Mouse (Mus musculus) forebrain, postnatal 0 days (tissue): Measurements from ENCODE around the gene Znhit1. TPM values are rescaled to one million over a fixed set of nuclear protein-coding genes. Genes with fewer than 3 reads are reported as not detected.

Experiments used
- ATAC-seq: fragments of 200-750 bp; cut with Nextera tagmentation; 2 replicates; pipeline ENCODE4 v1.8.0; 2017; ENCODE audit warnings: mild to moderate bottlenecking, moderate library complexity
- DNase-seq: peaks from one replicate; pipeline ENCODE4 v3.0.0-alpha.2; 2015
- H3K27ac ChIP-seq: fragments of 300-500 bp; sonication (generic); 2 replicates; pipeline ENCODE4 v1.5.1; 2014; ENCODE audit warnings: low read depth, mild to moderate bottlenecking, antibody characterized with exemption, low read length, moderate library complexity, mixed read lengths
- H3K27me3 ChIP-seq: fragments of 300-500 bp; sonication (generic); 2 replicates; pipeline ENCODE4 v1.6.1; 2014; ENCODE audit warnings: mild to moderate bottlenecking, low read length, mixed read lengths; ENCODE audit not compliant: insufficient read depth
- H3K36me3 ChIP-seq: fragments of 300-500 bp; sonication (generic); 2 replicates; pipeline ENCODE4 v1.6.1; 2014; ENCODE audit warnings: mild to moderate bottlenecking, moderate library complexity; ENCODE audit not compliant: insufficient read depth
- H3K4me1 ChIP-seq: fragments of 300-500 bp; sonication (generic); 2 replicates; pipeline ENCODE4 v1.6.1; 2014; ENCODE audit warnings: antibody characterized with exemption; ENCODE audit not compliant: insufficient read depth
- H3K4me2 ChIP-seq: fragments of 300-500 bp; sonication (generic); 2 replicates; pipeline ENCODE4 v1.6.1; 2014; ENCODE audit warnings: low read depth, mild to moderate bottlenecking, moderate library complexity
- H3K4me3 ChIP-seq: fragments of 300-500 bp; sonication (generic); 2 replicates; pipeline ENCODE4 v1.5.1; 2014; ENCODE audit warnings: low read depth, low read length, mixed read lengths
- H3K9ac ChIP-seq: fragments of 300-500 bp; sonication (generic); 2 replicates; pipeline ENCODE4 v1.6.1; 2014; ENCODE audit warnings: mild to moderate bottlenecking
- H3K9me3 ChIP-seq: fragments of 300-500 bp; sonication (generic); 2 replicates; pipeline ENCODE4 v1.6.1; 2016; ENCODE audit warnings: low read length
- CTCF ChIP-seq: sonication (generic); IDR thresholded peaks from 2 replicates; pipeline ENCODE4 v1.5.1; 2016; ENCODE audit warnings: antibody characterized with exemption, control low read depth, low read depth
- WGBS: fragments of 180-500 bp; shearing (Covaris S2); extraction: QIAGEN DNeasy Blood & Tissue Kit; methylation state at CpG from one replicate; pipeline ENCODE4 v1.1.7; 2014; 5-methylcytosine and 5-hydroxymethylcytosine counted together
- polyA plus RNA-seq: library from polyadenylated mRNA; unstranded; fragments of >200 nt; fragmentation: Nextera tagmentation; extraction: Ambion mirVana; gene quantifications from 2 replicates; pipeline ENCODE4 v1.2.1, GENCODE M21; 2015
- total RNA-seq: library from RNA; depleted of rRNA; stranded (reverse); fragments of >200 nt; gene quantifications from 2 replicates; pipeline ENCODE4 v1.2.3, GENCODE M21; 2014

Gene Znhit1
- total and polyA plus RNA-seq, 2 experiments from 2014 or later: 66.1 to 176 TPM

DNA sequence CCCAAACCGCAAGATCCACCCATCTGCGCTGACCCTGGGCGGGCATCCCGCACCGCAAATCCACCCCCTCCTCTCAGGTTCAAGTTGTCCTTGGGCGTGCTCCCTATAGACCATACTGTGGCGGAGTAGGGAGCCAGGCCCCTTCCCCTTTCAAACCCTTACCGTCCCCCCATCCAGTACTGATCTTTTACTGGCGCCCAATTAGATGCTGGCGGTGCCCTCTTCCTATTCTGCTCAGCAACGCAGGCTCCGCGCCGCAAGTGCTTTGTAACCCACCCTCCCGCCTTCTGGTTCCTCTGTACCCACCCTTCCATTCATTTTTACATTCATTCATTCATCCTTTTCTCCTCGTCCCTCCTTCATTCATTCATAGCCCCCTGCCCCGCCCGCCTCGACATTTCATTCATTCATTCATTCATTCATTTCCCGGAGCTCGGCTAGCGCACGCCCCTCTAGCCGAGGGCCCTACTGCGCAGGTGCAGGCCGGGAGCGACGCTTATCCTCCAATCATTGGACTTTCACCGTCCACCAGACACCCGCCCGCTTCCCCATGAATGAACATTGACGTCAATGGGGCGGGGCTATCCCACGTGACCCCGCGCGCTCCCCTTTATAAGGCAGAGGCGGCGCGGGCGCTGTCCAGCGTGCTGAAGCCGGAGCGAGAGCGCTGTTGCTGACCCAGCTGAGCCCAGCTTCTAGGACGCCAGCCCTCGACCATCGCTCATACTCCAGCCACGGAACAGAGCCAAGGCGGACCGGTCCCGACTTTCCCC is 42.0 kb upstream of the Znhit1 start:
- 3% methylated on average over 52 of the region's 52 CpGs for WGBS
- DNase-seq (peak; percentile 98), ATAC-seq (peak; percentile 88)
- H3K4me1 ChIP-seq: no peaks in the 10 kb centered on the region; the same call in 1 of the 2 replicates
- H3K36me3 ChIP-seq: no peaks in the 10 kb centered on the region
- peaks cover 36% of the 10 kb centered on the region for H3K27me3 ChIP-seq
- H3K9ac ChIP-seq: peak overlapping the region; percentile 60
- H3K9me3 ChIP-seq: no peaks in the 10 kb centered on the region
- H3K4me3 ChIP-seq: peak overlapping the region; percentile 53
- 0 out of 2 replicates have a peak, but pooled peaks have one; percentile 5 for TF ChIP-seq CTCF
- H3K4me2 ChIP-seq: peak overlapping the region; percentile 99
- H3K27ac ChIP-seq: peak overlapping the region; percentile 78

GRCm38 (mm10) chr5:137029273-137029585 is 41.4 kb upstream of the Znhit1 start:
- H3K9ac ChIP-seq: peak overlapping the region; percentile 60
- H3K27ac ChIP-seq: peak overlapping the region; percentile 78
- ATAC-seq (no peak), DNase-seq (no peak)
- no peaks in the 10 kb centered on the region for H3K9me3 ChIP-seq
- H3K27me3 ChIP-seq: peaks cover 42% of the 10 kb centered on the region
- H3K36me3 ChIP-seq: no peaks in the 10 kb centered on the region
- no peaks in the 10 kb centered on the region; the same call in 1 of the 2 replicates for H3K4me1 ChIP-seq
- H3K4me3 ChIP-seq: peak overlapping the region; percentile 53
- no peak for TF ChIP-seq CTCF
- peak overlapping the region; percentile 99 for H3K4me2 ChIP-seq
- 1% methylated on average over 8 of the region's 8 CpGs for WGBS

GRCm38 (mm10) chr5:137028561-137029272 is 40.9 kb upstream of the Znhit1 start:
- H3K27me3 ChIP-seq: peaks cover 42% of the 10 kb centered on the region
- TF ChIP-seq CTCF: no peak
- H3K9ac ChIP-seq: peak overlapping the region; percentile 60
- H3K9me3 ChIP-seq: no peaks in the 10 kb centered on the region
- WGBS: 2% methylated on average over 27 of the region's 29 CpGs
- H3K36me3 ChIP-seq: no peaks in the 10 kb centered on the region
- H3K27ac ChIP-seq: peak overlapping the region; percentile 78
- peak overlapping the region; percentile 53 for H3K4me3 ChIP-seq
- H3K4me1 ChIP-seq: no peaks in the 10 kb centered on the region; the same call in 1 of the 2 replicates
- DNase-seq (no peak), ATAC-seq (no peak)
- H3K4me2 ChIP-seq: peak overlapping the region; percentile 99

DNA sequence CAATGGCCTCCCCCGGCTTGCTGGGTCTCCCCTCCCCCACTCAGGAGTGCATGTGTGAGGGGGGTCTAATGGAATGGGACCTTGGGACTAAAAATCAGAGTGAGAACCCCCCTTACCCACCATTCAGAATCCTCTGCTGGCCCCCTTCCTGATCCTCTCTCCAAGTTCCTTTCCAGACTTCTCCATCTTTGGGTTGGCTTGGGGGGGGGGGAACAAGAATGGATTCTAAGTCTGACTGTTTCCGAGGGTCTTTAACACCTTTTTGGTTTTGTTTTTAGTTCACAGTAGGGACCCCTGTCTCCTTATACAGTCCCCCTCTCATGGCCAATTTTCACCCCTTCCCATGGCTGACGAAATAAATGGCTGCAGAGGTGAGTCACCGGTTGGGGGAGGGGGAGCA is 38.3 kb upstream of the Znhit1 start, which contains the start of gene Vgf:
Gene Vgf, plus strand, starts transcription at position 301 of the 400 bp plus-strand sequence.
- Histone ChIP-seq H3K27me3 (peaks cover 40% of the 10 kb centered on the region), H3K9me3 (no peaks in the 10 kb centered on the region), H3K27ac (no peak within 1 kb of the TSS), H3K4me3 (peak within 1 kb of the TSS; percentile 29), H3K9ac (peak within 1 kb of the TSS; percentile 19; the same call in 1 of the 2 replicates), H3K4me1 (no peaks in the 10 kb centered on the region; the same call in 1 of the 2 replicates), H3K4me2 (peak within 1 kb of the TSS; percentile 38), H3K36me3 (no peaks in the 10 kb centered on the region)
- no peak for TF ChIP-seq CTCF
- no peak for ATAC-seq
- no peak for DNase-seq
- WGBS: 34% methylated on average over 4 of the region's 4 CpGs

GRCm38 (mm10) chr5:137025132-137025531 is 37.3 kb upstream of the Znhit1 start:
- WGBS: under 1% methylated on average over 23 of the region's 23 CpGs
- Histone ChIP-seq H3K4me3 (peak overlapping the region; percentile 29), H3K9me3 (no peaks in the 10 kb centered on the region), H3K4me1 (no peaks in the 10 kb centered on the region; the same call in 1 of the 2 replicates), H3K36me3 (no peaks in the 10 kb centered on the region), H3K27ac (no peak overlapping the region), H3K4me2 (peak overlapping the region; percentile 38), H3K27me3 (peaks cover 32% of the 10 kb centered on the region), H3K9ac (peak overlapping the region; percentile 19; the same call in 1 of the 2 replicates)
- ATAC-seq (peak; percentile 21; the same call in 1 of the 2 replicates), DNase-seq (peak; percentile 92)
- peak; percentile 99 for TF ChIP-seq CTCF

DNA sequence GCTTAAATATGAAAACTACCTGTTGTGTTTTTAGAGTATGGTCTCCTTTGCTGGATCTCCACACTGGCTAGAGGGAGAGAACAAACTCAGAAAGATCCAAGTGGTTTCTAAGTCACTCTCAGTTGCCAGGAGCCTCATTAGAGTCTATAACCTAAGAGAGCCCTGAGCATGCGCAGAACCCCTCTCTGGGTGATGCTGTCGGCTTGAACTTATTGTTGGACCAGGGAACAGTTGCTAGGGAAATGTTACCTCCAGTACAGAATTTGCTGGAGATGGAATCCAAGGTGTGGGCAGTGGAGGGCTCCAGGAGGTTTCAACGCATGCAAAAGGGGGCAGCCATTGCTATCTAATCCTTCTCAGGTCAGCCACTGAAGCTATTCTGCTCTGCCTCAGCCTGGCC is 36.5 kb upstream of the Znhit1 start:
- 40% methylated on average over 3 of the region's 3 CpGs for WGBS
- 0 out of 2 replicates have a peak overlapping the region, but pooled peaks have one; percentile 38 for H3K4me2 ChIP-seq
- no peak overlapping the region; the same call in 1 of the 2 replicates for H3K27ac ChIP-seq
- H3K27me3 ChIP-seq: peaks cover 32% of the 10 kb centered on the region
- no peak for ATAC-seq
- H3K4me1 ChIP-seq: no peaks in the 10 kb centered on the region; the same call in 1 of the 2 replicates
- no peaks in the 10 kb centered on the region for H3K9me3 ChIP-seq
- no peaks in the 10 kb centered on the region for H3K36me3 ChIP-seq
- H3K9ac ChIP-seq: no peak overlapping the region
- H3K4me3 ChIP-seq: no peak overlapping the region
- DNase-seq: no peak
- TF ChIP-seq CTCF: no peak

GRCm38 (mm10) chr5:137015913-137016312 is 28.1 kb upstream of the Znhit1 start:
- Histone ChIP-seq H3K9me3 (peaks cover 4% of the 10 kb centered on the region; the same call in 1 of the 2 replicates), H3K36me3 (no peaks in the 10 kb centered on the region), H3K4me2 (no peak overlapping the region), H3K27ac (no peak overlapping the region), H3K9ac (no peak overlapping the region), H3K4me1 (no peaks in the 10 kb centered on the region), H3K27me3 (no peaks in the 10 kb centered on the region), H3K4me3 (no peak overlapping the region)
- WGBS: 91% methylated on average over 3 of the region's 3 CpGs
- DNase-seq: no peak
- TF ChIP-seq CTCF: no peak
- no peak for ATAC-seq
